Mouse (Mus musculus) midbrain, embryonic 14.5 days (tissue): Measurements from ENCODE around the gene Psmc6. TPM values are rescaled to one million over a fixed set of nuclear protein-coding genes. Genes with fewer than 3 reads are reported as not detected.

Experiments used
- ATAC-seq: fragments of 200-750 bp; cut with Nextera tagmentation; 2 replicates; pipeline ENCODE4 v1.8.0; 2017; ENCODE audit warnings: moderate number of reproducible peaks, moderate library complexity; ENCODE audit not compliant: low FRiP score, low TSS enrichment
- DNase-seq: peaks from one replicate; pipeline ENCODE4 v3.0.0-alpha.2; 2015
- H3K27ac ChIP-seq: fragments of 300-500 bp; sonication (generic); replicated peaks from 2 replicates; pipeline ENCODE4 v1.5.1; 2014; ENCODE audit warnings: mild to moderate bottlenecking, low read depth, low read length, moderate library complexity
- H3K27me3 ChIP-seq: fragments of 300-500 bp; sonication (generic); 2 replicates; pipeline ENCODE4 v1.6.1; 2014; ENCODE audit warnings: low read length, control low read depth, mixed read lengths; ENCODE audit not compliant: control insufficient read depth, insufficient read depth
- H3K36me3 ChIP-seq: fragments of 300-500 bp; sonication (generic); 2 replicates; pipeline ENCODE4 v1.6.1; 2014; ENCODE audit warnings: low read length, control low read depth; ENCODE audit not compliant: control insufficient read depth, insufficient read depth
- H3K4me1 ChIP-seq: fragments of 300-500 bp; sonication (generic); 2 replicates; pipeline ENCODE4 v1.6.1; 2014; ENCODE audit warnings: mild to moderate bottlenecking, antibody characterized with exemption, low read length, control low read depth; ENCODE audit not compliant: control insufficient read depth, insufficient read depth
- H3K4me2 ChIP-seq: fragments of 300-500 bp; sonication (generic); 2 replicates; pipeline ENCODE4 v1.6.1; 2014; ENCODE audit warnings: mild to moderate bottlenecking, low read length, moderate library complexity
- H3K4me3 ChIP-seq: fragments of 300-500 bp; sonication (generic); replicated peaks from 2 replicates; pipeline ENCODE4 v1.5.1; 2014; ENCODE audit warnings: low read depth, low read length
- H3K9ac ChIP-seq: fragments of 300-500 bp; sonication (generic); replicated peaks from 2 replicates; pipeline ENCODE4 v1.6.1; 2014; ENCODE audit warnings: mild to moderate bottlenecking, low read length, moderate library complexity
- H3K9me3 ChIP-seq: fragments of 300-500 bp; sonication (generic); 2 replicates; pipeline ENCODE4 v1.6.1; 2016; ENCODE audit warnings: low read length, control low read depth, mixed read lengths; ENCODE audit not compliant: control insufficient read depth
- WGBS: fragments of 180-500 bp; shearing (Covaris S2); extraction: QIAGEN DNeasy Blood & Tissue Kit; methylation state at CpG from one replicate; pipeline ENCODE4 v1.1.7; 2014; 5-methylcytosine and 5-hydroxymethylcytosine counted together
- polyA plus RNA-seq: library from polyadenylated mRNA; unstranded; fragments of >200 nt; fragmentation: Nextera tagmentation; extraction: Ambion mirVana; gene quantifications from 2 replicates; pipeline ENCODE4 v1.2.1, GENCODE M21; 2014

Psmc6 gene
- polyA plus RNA-seq: 184 and 203 TPM in 2 replicates

DNA sequence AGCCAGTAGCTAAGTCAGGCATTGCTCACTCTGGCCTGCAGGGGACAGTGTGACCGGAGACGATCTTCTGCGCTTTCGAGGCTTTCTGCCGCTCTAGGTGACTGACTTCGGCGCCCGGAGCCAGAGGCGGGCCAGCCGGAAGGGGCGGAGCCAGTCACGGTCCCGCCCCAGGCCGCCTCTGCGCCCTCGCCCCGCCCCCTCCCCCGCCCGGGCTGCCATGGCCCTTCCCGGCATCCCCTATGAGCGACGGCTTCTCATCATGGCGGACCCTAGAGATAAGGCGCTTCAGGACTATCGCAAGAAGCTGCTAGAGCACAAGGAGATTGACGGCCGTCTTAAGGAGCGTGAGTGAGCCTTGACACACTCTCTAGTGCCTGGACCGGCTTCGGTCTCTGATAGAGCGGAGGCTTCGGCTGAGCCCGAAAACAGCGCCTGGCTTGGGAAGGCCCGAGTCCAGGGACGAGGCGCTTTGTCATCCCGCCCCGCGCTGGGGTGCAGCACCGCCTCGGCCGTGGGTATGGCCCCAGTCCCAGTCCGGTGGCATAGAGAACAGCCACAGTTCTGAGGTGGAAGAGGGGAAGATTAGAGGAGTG, at the start of gene Psmc6:
TSS of gene Psmc6 (plus strand) at position 200 of the 593 bp plus-strand sequence.
- Histone ChIP-seq H3K9me3 (no peaks in the 10 kb centered on the region), H3K9ac (peak within 1 kb of the TSS; percentile 92), H3K4me3 (peak within 1 kb of the TSS; percentile 96), H3K4me1 (0 out of 2 replicates have a peak, but pooled peaks cover 4% of the 10 kb centered on the region), H3K27me3 (no peaks in the 10 kb centered on the region), H3K36me3 (peaks cover 29% of the 10 kb centered on the region), H3K27ac (peak within 1 kb of the TSS; percentile 92), H3K4me2 (peak within 1 kb of the TSS; percentile 70)
- DNase-seq (peak; percentile 97), ATAC-seq (peak; percentile 97)
- WGBS: under 1% methylated on average over 44 of the region's 44 CpGs

DNA sequence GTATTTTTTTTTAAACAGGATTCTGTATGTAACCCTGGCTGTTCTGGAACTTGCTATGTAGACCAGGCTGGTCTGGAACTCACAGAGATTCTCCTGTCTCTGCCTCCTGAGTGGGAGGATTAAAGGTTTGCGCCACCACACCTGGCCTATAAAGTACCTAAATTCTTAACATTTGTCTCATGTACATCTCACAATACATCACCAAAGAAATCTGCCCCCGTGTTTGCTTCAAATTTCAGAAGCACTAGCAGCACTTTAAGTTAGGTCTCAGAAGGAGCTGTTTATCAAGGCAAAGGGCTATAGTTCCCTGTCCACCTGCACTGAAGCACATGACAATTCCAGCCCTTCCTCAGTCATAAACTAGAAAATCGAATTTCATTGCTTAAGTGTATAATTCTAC, 47.5 kb upstream of the Psmc6 start:
- H3K27ac ChIP-seq: no peak overlapping the region
- ATAC-seq (no peak), DNase-seq (no peak)
- H3K36me3 ChIP-seq: peaks cover 38% of the 10 kb centered on the region
- H3K4me3 ChIP-seq: no peak overlapping the region
- WGBS: 89% methylated on average over 3 of the region's 3 CpGs
- no peak overlapping the region for H3K9ac ChIP-seq
- no peaks in the 10 kb centered on the region for H3K27me3 ChIP-seq
- no peaks in the 10 kb centered on the region for H3K9me3 ChIP-seq
- no peaks in the 10 kb centered on the region for H3K4me1 ChIP-seq
- H3K4me2 ChIP-seq: no peak overlapping the region

DNA sequence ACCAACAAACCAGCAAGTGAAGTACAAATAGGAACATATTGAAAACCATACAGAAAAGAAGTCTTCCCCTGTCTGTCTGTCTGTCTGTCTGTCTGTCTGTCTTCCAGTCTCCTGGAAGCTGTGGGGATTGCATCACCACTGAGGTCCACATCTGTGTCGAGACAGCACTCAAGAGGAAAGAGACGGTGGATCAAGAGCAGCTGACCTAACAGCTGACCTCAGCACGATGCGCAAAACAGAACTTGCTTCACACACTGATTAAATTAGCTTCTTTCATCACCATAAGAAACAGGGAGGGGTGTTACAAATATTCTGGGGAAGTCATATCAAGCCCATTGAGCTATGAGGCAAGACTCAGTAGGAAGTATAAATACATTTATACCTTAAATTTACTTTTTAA, 38.0 kb upstream of the Psmc6 start:
- Histone ChIP-seq H3K27ac (no peak overlapping the region), H3K9me3 (no peaks in the 10 kb centered on the region), H3K9ac (no peak overlapping the region), H3K27me3 (no peaks in the 10 kb centered on the region), H3K4me2 (no peak overlapping the region), H3K4me3 (no peak overlapping the region), H3K4me1 (no peaks in the 10 kb centered on the region), H3K36me3 (peaks cover 44% of the 10 kb centered on the region)
- 80% methylated on average over 4 of the region's 4 CpGs for WGBS
- ATAC-seq (no peak), DNase-seq (no peak)

DNA sequence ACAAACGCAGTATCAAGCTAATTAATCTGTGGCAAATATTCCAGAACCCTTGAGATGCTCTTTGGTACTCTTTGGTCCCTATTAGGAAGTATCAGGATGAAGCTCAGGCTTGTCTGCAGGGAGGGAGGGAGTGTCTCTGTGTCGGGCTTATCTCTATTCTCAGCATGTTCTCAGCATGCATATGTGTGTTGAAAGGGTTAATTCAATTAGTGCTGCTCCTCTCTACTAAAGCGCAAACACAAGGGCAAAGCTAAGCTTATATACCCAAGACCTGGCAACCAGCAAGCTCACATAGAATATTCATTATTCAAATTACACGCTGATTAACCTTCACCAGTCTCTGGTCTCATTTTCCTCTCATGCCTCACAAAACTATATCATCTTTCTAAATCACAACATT, 25.6 kb upstream of the Psmc6 start:
- peak; percentile 82 for ATAC-seq
- Histone ChIP-seq H3K27me3 (no peaks in the 10 kb centered on the region), H3K4me3 (no peak overlapping the region), H3K9me3 (no peaks in the 10 kb centered on the region), H3K4me2 (no peak overlapping the region), H3K36me3 (peaks cover 43% of the 10 kb centered on the region), H3K27ac (no peak overlapping the region), H3K9ac (no peak overlapping the region), H3K4me1 (no peaks in the 10 kb centered on the region)
- DNase-seq: peak; percentile 62
- WGBS: 22% methylated on average over 4 of the region's 4 CpGs

DNA sequence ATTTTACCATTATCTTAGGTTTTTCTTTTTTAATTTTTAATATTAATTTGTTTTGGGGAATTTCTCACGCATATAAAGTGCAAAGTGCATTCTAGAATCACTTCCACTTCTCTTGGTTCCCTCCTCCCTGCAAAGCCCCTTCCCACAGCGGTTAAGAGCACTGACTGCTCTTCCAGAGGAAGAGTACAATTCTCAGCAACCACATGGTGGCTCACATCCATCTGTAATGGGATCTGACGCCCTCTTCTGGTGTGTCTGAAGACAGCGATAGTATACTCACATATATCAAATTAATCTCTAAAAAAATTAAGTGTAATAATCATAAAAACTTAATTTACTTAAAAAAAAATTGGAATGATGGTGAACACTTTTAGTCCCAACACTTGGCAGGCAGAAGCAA, 25.2 kb upstream of the Psmc6 start:
- no peaks in the 10 kb centered on the region for H3K27me3 ChIP-seq
- H3K9ac ChIP-seq: no peak overlapping the region
- no peak overlapping the region for H3K4me2 ChIP-seq
- WGBS: 48% methylated on average over 4 of the region's 4 CpGs
- no peak overlapping the region for H3K27ac ChIP-seq
- peaks cover 39% of the 10 kb centered on the region for H3K36me3 ChIP-seq
- DNase-seq (peak; percentile 23), ATAC-seq (no peak)
- H3K4me3 ChIP-seq: no peak overlapping the region
- no peaks in the 10 kb centered on the region for H3K4me1 ChIP-seq
- H3K9me3 ChIP-seq: no peaks in the 10 kb centered on the region

DNA sequence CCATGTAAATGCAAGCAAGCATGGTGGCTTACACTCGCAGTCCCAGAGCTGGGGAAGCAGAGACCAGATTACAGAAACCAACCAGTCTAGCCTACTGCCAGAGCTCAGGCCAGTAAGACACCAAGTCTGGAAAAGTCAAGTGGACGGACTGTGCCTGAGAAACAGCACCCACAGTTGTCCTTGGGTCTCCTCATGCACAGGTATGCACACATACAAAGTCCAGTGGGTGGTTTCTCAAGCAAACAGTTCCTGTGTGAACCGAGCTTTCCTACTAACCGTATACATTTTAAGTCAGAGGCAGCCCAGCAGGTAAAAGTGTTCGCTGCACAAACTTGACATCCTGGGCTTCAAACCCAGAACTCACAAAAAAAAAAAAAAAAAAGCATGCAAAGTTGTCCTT, 23.7 kb upstream of the Psmc6 start:
- no peak overlapping the region for H3K27ac ChIP-seq
- H3K4me2 ChIP-seq: no peak overlapping the region
- H3K4me3 ChIP-seq: no peak overlapping the region
- no peak for ATAC-seq
- peaks cover 24% of the 10 kb centered on the region for H3K36me3 ChIP-seq
- DNase-seq: no peak
- no peak overlapping the region for H3K9ac ChIP-seq
- WGBS: 97% methylated on average over 5 of the region's 5 CpGs
- H3K27me3 ChIP-seq: no peaks in the 10 kb centered on the region
- no peaks in the 10 kb centered on the region for H3K9me3 ChIP-seq
- no peaks in the 10 kb centered on the region for H3K4me1 ChIP-seq

DNA sequence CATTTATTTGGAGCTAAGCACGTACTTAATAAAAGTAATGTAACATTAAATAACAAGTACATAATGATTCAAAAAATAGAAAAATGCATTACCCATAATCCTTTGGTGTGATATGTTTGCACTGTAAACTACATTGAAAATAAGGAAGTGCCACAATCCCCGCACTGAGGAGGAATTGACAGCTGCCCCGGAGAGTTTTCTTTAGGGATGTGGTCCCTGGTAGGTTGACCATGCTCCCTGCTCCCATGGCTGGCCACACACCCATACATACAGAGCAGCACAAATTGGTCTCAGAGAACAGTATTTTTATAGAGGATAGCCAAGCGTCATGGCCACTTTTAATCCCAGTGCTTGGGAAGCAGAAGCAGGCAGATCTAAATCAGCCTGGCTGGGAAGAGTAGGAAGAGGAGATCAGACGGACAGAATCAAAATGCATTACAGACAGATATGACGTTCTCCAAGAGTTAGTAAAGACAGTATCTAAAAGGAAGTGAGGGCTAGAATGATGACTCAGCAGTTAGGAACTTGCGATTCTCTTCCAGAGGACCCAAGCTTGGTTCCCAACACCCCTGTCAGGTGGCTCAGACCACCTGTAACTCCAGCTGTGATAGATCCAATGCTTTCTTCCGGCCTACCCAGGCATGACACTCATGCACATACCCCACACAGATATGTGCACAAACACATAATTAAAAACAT, 21.8 kb upstream of the Psmc6 start:
- no peaks in the 10 kb centered on the region for H3K9me3 ChIP-seq
- H3K9ac ChIP-seq: no peak overlapping the region
- H3K27me3 ChIP-seq: no peaks in the 10 kb centered on the region
- no peak for ATAC-seq
- H3K36me3 ChIP-seq: peaks cover 7% of the 10 kb centered on the region
- 92% methylated on average over 8 of the region's 8 CpGs for WGBS
- H3K27ac ChIP-seq: no peak overlapping the region
- no peak overlapping the region for H3K4me3 ChIP-seq
- H3K4me1 ChIP-seq: no peaks in the 10 kb centered on the region
- DNase-seq: no peak
- no peak overlapping the region for H3K4me2 ChIP-seq

DNA sequence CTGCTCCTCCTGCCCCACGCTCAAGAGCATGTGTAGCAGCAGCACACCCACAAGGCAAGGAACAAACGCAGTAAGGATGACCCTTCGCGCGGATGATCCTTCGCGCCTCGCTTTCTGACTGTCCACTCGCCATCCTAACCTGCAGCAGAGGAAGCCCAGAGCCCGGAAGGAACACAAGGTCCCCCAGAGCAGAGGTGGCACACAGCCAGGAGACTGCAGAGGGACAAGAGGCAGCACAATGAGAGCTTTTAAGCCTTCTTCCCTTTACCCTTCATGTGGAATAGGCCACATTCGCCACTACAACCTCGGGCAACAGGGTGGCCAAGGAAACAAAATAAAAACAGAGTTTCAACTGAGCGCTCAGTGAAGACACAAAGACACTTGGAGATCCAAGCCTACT, 19.9 kb upstream of the Psmc6 start:
- Histone ChIP-seq H3K9ac (no peak overlapping the region), H3K4me2 (no peak overlapping the region), H3K27me3 (no peaks in the 10 kb centered on the region), H3K4me1 (no peaks in the 10 kb centered on the region), H3K27ac (no peak overlapping the region), H3K4me3 (no peak overlapping the region), H3K9me3 (no peaks in the 10 kb centered on the region), H3K36me3 (peaks cover 4% of the 10 kb centered on the region; the same call in 1 of the 2 replicates)
- ATAC-seq: no peak
- WGBS: 92% methylated on average over 13 of the region's 13 CpGs
- no peak for DNase-seq

DNA sequence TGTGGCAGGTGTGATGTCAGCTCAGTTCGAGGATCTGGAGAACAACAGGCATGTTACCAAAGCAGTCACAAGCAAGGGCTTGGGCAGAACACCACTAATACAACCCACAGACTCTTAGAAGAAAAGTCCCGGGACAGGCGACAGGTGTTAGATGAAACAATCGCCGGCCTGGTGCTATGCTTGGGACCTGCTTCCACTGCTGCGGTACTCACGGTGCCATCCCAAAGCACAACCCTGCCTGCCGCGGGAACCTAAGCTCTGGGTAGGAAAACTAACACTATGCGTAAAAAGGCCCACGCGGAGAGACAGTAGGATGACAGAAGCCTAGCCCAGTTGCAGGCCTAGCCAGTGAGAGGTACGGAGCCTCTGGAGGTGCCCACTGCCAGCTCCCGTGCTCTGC, 19.5 kb upstream of the Psmc6 start:
- H3K4me3 ChIP-seq: no peak overlapping the region
- no peak for DNase-seq
- no peak for ATAC-seq
- H3K27me3 ChIP-seq: no peaks in the 10 kb centered on the region
- H3K36me3 ChIP-seq: peaks cover under 1% of the 10 kb centered on the region; the same call in 1 of the 2 replicates
- no peak overlapping the region for H3K27ac ChIP-seq
- no peaks in the 10 kb centered on the region for H3K4me1 ChIP-seq
- no peak overlapping the region for H3K9ac ChIP-seq
- no peaks in the 10 kb centered on the region for H3K9me3 ChIP-seq
- 92% methylated on average over 14 of the region's 14 CpGs for WGBS
- no peak overlapping the region for H3K4me2 ChIP-seq
